Mouse (Mus musculus): ENCODE results near the gene Lin37. TPM values are rescaled to one million over a fixed set of nuclear protein-coding genes. Genes with fewer than 3 reads are reported as not detected.

Lin37 gene
- polyA plus RNA-seq, 2 experiments from 2014 or later, result 101 to 104 TPM

GRCm38 (mm10) chr7:30552102-30553020, 7.3 kb downstream of the Lin37 start, which contains the start of the genes Hspb6 and Proser3:
Hspb6 (plus strand) TSS chr7:30552178.
Proser3 (minus strand) TSS chr7:30552299.
- ATAC-seq, result peak; percentile 92

GRCm38 (mm10) chr7:30551445-30552101, 8.1 kb downstream of the Lin37 start:
- ATAC-seq, result peak; percentile 67

DNA sequence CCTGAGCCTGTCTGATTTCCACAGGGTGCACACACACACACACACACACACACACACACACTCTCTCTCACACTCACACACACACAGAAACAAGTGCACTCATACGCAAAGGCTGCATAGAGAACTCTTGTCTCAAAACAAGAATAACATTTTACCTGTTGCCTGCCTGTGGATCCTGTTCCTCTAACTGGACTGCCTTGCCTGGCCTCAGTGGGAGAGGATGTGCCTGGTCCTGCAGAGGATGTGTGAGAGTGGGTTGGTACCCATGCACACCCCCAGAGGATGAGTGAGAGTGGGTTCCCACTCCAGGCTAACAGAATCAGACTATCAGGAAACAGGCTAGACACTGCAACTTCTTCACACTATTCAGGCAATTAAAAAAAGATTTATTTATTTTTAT, 9.0 kb downstream of the Lin37 start:
- no peak for ATAC-seq

GRCm38 (mm10) chr7:30549880-30550279, 9.8 kb downstream of the Lin37 start:
- ATAC-seq, result no peak

- ATAC-seq, result no peak
These were observed 15.3 kb downstream of the Lin37 start for GRCm38 (mm10) chr7:30544327-30544726.

DNA sequence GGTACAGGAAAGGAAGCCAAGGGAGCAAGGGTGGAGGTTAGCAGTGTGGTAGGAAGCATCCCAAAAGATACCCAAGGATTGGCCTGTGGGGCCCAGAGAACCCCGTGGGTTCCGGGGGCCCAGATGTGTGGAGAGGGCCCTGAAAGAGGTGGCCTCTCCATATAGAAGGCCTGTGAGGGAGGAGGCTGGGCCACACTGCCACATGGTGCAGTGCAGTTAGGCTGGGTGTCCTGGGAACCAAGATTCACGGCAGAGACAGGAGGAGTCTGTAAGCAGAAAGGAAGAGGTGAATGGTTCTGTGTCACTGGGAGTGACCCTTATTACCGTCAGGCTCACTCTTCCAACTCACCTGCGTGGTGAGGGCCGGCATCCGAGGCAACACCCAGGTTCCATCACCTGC, 19.1 kb downstream of the Lin37 start:
- ATAC-seq, result no peak

DNA sequence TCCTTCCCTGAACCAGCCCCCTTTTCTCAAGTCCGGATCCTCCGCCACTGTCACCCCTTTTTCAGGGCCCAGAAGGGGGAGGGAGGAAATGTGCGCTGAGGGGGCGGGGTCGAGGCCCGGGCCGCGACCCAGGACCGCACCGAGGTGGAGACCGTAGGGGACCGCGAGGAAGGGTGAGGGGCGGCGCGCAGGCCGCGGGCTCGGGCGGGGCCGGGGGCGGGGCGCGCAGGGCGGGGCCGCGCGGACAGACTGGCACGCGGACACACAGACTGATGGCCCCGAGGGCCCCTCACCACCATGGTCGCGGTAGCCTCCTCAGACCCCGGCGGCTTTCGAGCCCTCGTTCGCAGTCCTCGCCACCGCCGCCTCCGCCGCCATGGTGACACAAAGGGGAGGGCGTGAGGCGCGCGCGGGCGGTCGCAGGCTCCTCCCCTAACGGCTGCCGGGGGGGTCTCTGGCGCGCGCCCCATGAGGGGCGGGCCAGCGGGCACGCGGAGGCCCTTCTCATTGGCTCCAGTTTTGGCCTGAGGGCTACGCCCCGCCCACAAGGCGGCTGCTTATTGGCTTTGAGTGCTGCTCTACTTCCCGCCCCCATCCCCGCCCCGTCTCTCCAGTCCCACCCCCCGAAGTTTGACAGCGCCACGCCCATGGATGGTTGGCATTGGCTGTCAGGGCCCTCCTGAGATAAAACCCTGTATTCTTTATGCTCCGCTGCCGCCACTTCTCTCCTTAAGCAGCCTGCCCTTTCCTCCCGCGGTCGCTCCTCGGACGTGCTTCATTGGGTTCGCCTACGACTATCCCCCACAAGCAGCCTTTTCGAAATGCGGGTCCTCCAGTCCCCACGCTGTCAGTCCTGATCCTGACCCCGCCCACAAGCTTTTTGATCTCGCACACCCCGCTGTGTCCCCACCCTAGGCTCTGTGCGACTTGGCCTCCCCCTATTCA, 24.7 kb downstream of the Lin37 start, which contains the start of gene Arhgap33:
TSS of gene Arhgap33 (minus strand) at position 428 of the 945 bp plus-strand sequence.
- peak; percentile 95 for ATAC-seq

GRCm38 (mm10) chr7:30533941-30534632, 25.6 kb downstream of the Lin37 start:
- no peak for ATAC-seq

DNA sequence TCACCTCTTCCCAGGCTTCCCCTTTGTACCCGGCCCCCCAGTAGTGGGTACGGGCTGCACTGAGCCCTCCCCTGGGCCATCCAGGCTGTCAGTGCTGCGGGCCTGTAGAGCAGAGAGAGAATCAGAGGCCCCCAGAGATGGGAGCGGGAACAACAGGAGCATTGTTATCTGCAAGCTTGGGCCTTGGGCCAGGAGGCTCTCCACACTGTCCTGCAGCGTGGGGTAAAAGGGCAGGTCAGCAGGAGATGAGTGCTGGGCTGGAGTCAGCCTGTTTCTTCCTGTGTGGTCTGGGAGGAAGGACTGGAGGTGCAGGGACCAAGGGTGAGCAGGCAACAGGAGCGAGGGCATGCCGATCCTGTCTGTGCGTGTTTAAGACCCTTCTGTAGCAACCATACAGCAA, 26.7 kb downstream of the Lin37 start:
- no peak for ATAC-seq

- no peak for ATAC-seq
These were observed 28.3 kb downstream of the Lin37 start for GRCm38 (mm10) chr7:30531291-30531815.

DNA sequence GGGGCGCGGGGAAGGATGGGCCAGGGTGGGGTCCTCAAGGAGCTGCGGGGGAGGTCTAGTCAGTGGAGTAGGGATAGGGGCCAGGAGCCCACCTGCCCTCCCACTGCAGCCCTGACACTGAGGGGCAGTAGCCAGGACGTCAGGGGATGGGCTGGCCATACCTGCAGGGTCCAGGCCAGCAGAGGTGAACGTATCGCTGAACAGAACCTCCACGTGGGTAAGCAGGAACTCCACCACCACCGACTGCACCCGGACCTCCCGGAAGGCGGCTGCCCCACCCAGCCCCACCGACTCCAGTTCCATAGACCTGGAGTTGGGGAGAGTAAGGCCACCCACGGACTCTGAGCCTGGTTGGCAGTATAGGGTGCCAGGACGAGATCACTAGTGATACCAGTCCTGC, 32.7 kb downstream of the Lin37 start:
- no peak for ATAC-seq

GRCm38 (mm10) chr7:30526399-30526798, 33.2 kb downstream of the Lin37 start:
- no peak for ATAC-seq

DNA sequence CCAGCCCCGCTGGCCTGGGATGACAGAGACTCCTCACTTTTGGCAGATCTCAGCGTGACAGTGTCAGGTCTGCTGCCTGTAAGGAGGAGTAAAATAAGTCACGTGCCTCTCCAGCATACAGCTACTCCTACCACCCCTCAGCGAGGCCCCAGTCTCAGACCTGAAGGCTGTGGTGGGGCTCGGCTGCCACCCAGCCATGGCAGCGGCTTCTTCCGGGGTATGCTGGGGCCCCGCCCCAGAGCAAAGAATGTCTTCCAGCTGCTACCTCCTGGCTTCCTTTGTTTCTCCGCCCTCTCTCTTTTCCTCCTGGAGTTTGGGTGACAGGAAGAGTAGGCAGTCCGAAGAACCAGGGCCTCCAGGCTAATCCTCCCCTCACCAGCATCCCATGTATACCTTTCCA, 33.7 kb downstream of the Lin37 start:
- no peak for ATAC-seq

DNA sequence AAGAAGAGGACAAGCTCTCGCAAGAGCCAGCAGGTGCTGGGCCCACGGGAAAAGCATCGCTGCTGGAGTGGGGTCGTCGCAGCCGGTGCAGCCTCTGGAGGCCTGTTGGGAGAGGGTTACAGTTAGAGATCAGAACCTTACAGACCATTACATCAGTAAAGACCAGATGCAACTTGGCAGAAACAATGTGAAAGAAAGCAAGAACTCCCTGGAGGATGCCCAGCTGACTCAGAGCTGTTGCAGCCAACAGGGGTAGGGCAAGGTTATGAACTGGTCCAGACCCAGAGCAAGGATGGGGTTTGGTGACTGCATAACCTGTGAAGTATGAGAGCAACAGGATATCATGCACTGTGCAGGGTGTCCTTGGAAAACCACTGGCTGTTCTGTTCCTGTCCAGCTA, 35.2 kb downstream of the Lin37 start:
- ATAC-seq, result no peak

- no peak for ATAC-seq
These were observed 36.8 kb downstream of the Lin37 start for GRCm38 (mm10) chr7:30522871-30523270.

DNA sequence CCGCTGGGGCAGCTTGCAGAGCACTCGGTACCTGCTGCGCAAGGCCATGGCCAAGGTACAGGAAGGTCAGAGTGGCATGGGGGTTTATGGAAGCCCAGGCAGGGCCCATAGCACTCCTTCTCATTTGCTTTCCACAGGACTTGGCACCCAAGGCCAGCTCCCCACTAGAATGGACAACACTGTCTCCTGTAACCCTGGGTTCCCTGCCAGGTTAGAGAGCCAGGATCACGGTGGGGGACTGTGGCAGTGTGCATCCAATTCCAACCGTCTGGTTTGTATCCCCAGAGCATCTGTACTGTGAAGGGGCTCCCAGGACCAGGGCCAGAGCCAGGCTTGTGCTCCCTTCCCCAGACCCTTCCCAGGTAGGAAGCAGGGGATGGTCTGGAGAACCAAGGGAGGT, 38.8 kb downstream of the Lin37 start:
- ATAC-seq, result no peak

- ATAC-seq, result no peak
These were observed 39.2 kb downstream of the Lin37 start for GRCm38 (mm10) chr7:30520396-30520795.

DNA sequence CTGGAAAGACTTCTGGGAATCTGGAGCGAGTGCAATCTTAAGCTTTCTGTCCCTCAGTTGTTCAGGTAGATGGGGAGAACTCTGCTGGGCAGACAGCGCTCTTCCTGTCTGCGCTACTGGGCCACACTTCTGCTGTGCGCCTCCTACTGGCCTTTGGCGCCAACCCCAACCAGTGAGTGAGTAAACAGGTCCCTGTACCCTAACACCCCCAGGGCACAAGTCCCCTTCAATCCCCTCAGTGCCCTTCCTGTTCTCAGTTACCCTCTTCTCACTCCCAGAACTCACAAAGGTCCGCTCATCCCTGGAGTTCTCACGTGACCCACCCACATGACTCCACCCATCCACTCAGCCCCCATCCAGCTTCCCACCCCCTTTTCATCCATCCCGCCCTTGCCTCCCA, 41.3 kb downstream of the Lin37 start:
- no peak for ATAC-seq

DNA sequence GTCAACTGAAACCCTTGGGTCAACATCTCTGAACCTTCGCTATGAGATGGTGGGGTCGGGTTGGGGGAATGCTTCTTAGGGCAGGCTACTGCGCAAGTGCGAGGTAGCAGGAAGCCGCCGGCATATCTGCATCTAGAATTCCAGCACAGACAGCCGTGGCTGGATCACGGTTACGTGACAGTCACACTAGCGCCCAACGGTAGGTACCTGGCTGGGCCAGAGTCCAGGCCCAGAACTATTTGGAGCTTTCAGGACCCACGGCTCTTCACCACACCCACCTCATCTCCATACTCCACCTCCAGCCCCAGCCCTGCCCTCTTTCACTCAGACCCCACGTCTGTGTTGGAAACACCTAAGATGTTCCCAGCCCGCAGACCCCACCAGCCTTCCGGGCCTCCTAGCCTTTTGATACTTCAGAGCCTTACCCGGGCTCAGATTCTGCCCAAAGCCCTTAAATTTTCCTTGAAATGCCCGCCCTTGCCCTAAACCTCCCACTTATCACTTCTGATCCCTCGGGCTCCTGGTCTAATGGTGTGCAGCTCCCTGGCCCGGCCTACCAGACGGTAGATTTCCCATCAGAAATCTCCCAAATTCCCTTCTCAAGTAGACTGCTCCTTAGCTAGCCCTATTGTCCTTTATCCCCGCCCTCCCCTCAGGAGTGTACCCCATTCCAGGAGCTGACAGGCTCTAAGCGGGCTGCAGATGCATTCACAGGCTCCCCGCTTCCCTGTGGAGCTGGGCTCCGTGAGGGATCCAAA, 44.5 kb downstream of the Lin37 start:
- ATAC-seq, result no peak

DNA sequence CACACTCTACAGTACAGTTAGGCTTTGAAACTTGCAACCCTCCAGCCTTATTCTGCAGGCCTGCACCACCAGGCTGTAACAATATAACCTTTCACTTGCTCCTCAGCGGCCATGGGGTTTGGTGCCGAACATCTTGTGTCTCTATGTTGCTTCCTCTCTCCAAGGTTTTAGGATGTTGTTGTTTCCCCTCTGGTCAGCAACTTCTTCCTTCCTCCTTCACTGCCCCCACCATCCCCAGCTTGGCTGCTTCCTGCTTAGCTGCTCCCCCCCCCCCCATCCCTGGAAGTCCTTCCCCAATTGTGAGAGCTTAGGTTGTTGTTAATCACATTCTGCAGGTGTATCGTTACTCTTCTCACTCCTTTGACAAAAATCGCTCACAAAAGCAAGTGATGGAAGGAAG, 51.6 kb downstream of the Lin37 start:
- ATAC-seq, result no peak

Measured in CD4-positive, CD25-positive, alpha-beta regulatory T cell, adult 4 months (primary cell).